Comparison of ENCODE assay signal across 8 mouse cellular contexts in the genomic region with DNA sequence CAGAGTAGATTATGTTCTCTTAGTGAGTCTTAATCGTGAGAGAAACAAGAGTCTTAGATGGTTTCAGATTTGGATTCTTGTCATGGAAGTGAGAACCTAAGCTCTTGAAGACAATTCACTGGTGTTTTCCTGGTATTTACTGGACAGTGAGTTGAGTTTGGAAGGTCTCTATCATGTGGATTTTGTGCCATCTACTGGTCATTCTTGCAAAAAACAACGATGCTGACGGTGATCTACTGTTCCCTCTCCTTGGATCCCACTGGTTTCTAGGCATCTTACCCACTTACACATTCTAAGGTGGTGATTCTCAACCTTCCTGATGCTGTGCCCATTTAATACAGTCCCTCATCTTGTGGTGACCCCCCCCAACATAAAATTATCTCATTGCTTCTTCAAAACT. TPM values are rescaled to one million over a fixed set of nuclear protein-coding genes. Genes with fewer than 3 reads are reported as not detected.
DNase-seq lines count a peak whose midpoint lies in the region.

No protein-coding gene starts in this region.

- DNase-seq in heart, adult 18-20 months = peak; percentile 45 to 64
- DNase-seq in heart, postnatal 25 days (ENCODE audit: low spot score) = no peak
- DNase-seq in right cerebral cortex, adult 2 months (ENCODE audit: low spot score in 2 of 2) = peak; percentile 61 to 71
- DNase-seq in right cerebral cortex, postnatal 4 days = no peak
- peak; percentile 68 to 81 for DNase-seq in cerebellum, postnatal 14 days
- DNase-seq in left cerebral cortex, postnatal 14 days (ENCODE audit: low spot score in 2 of 2) = peak; percentile 70 to 82
- DNase-seq in testis, postnatal 10 days (ENCODE audit: low spot score) = no peak
- no peak for DNase-seq in gastrocnemius, postnatal 4 days (ENCODE audit: low spot score in 2 of 2)

- intact Hi-C loops in heart, postnatal 25 days (cut with DNase I) = loop anchor here (2.0 to 5.0 kb wide), 3 partner anchors 520 to 1585 kb away; no protein-coding TSS in a partner anchor
- intact Hi-C loops in left cerebral cortex, postnatal 14 days (cut with DNase I) = loop anchor here (5.0 kb wide), 3 partner anchors 45 to 1585 kb away; no protein-coding TSS in a partner anchor

RNA-seq across cellular contexts. Expression of gene Mon1b, which starts 2.8 kb away (rescaled TPM):
- total RNA-seq in heart, adult 18-20 months (2021) = 1 to 10 TPM; 6.0 to 6.7 TPM
- 1 to 10 TPM; 6.0 to 6.3 TPM for total RNA-seq in heart, postnatal 25 days (2021)
- total RNA-seq in left cerebral cortex, postnatal 14 days (2021) = 10 to 100 TPM; 19.4 to 21.4 TPM
- 1 to 10 TPM; 5.9 to 6.6 TPM for total RNA-seq in gastrocnemius, postnatal 4 days (2021)

RNA-seq across cellular contexts. Expression of gene Syce1l, which starts 10.4 kb away (rescaled TPM):
- total RNA-seq in heart, adult 18-20 months (2021) = not detected
- total RNA-seq in heart, postnatal 25 days (2021) = not detected
- total RNA-seq in left cerebral cortex, postnatal 14 days (2021) = not detected
- not detected for total RNA-seq in gastrocnemius, postnatal 4 days (2021)

Comparison
In these comparisons a context has a peak if more than half of its experiments do, and no peak if none do; other contexts are left out.
1. DNase-seq: peak in heart, adult 18-20 months (2 of 2), right cerebral cortex, adult 2 months (2 of 2), cerebellum, postnatal 14 days (2 of 2) and left cerebral cortex, postnatal 14 days (2 of 2); none in heart, postnatal 25 days (single experiment), right cerebral cortex, postnatal 4 days (single experiment), testis, postnatal 10 days (single experiment) and gastrocnemius, postnatal 4 days (0 of 2).